Mouse (Mus musculus): Measurements from ENCODE around the gene Mtnr1a. TPM values are rescaled to one million over a fixed set of nuclear protein-coding genes. Genes with fewer than 3 reads are reported as not detected.

The Mtnr1a gene
- total RNA-seq, 2 experiments from 2014 or later: not detected

- intact Hi-C loops (cut with DNase I): no loop called here
Observed at GRCm38 (mm10) chr8:45093599-45093998, 24.7 kb downstream of the Mtnr1a start.

GRCm38 (mm10) chr8:45109371-45110063 is 40.6 kb downstream of the Mtnr1a start:
- intact Hi-C loops (cut with DNase I): no loop called here
- no peak for DNase-seq

More at GRCm38 (mm10) chr8:45093599-45093998, 24.7 kb downstream of the Mtnr1a start:
- DNase-seq: no peak

GRCm38 (mm10) chr8:45110064-45110812 is 41.3 kb downstream of the Mtnr1a start:
- DNase-seq: no peak
- intact Hi-C loops (cut with DNase I): no loop called here

- intact Hi-C loops (cut with DNase I): no loop called here
Observed at GRCm38 (mm10) chr8:45110813-45111104, 41.8 kb downstream of the Mtnr1a start.

GRCm38 (mm10) chr8:45111820-45112219 is 42.9 kb downstream of the Mtnr1a start:
- no peak for DNase-seq
- intact Hi-C loops (cut with DNase I): no loop called here

More at GRCm38 (mm10) chr8:45110813-45111104, 41.8 kb downstream of the Mtnr1a start:
- DNase-seq: no peak

GRCm38 (mm10) chr8:45117588-45117987 is 48.7 kb downstream of the Mtnr1a start:
- intact Hi-C loops (cut with DNase I): no loop called here
- no peak for DNase-seq

GRCm38 (mm10) chr8:45125680-45126079 is 56.7 kb downstream of the Mtnr1a start:
- no peak for DNase-seq
- intact Hi-C loops (cut with DNase I): no loop called here

Other genes starting within 250 kb of the Mtnr1a start
- 10 to 100 TPM; 14.9 to 19.2 TPM for gene Fat1, start 133.7 kb upstream of the Mtnr1a start, total RNA-seq (2021)
- not detected for gene F11, start 192.9 kb downstream of the Mtnr1a start, total RNA-seq (2021)
- not detected for gene Klkb1, start 225.7 kb downstream of the Mtnr1a start, total RNA-seq (2021)
- not detected for gene Gm45753, start 239.3 kb downstream of the Mtnr1a start, total RNA-seq (2021)